Mouse (Mus musculus): ENCODE data around the gene 9930022D16Rik. TPM values are rescaled to one million over a fixed set of nuclear protein-coding genes. Genes with fewer than 3 reads are reported as not detected.

9930022D16Rik gene
- not detected in 2 replicates for polyA plus RNA-seq (2016; fragmentation: Nextera tagmentation; extraction: Ambion mirVana)

GRCm38 (mm10) chr11:109413617-109414016, at the start of gene 9930022D16Rik:
Gene 9930022D16Rik (plus strand): TSS chr11:109413917.
- no peak within 1 kb of the TSS for H3K9ac ChIP-seq
- no peaks in the 10 kb centered on the region for H3K27me3 ChIP-seq
- no peak within 1 kb of the TSS for H3K27ac ChIP-seq
- no peaks in the 10 kb centered on the region for H3K36me3 ChIP-seq
- no peak within 1 kb of the TSS for H3K4me2 ChIP-seq (replicated peaks)
- no peak within 1 kb of the TSS for H3K4me3 ChIP-seq
- 92% methylated on average over 6 of the region's 6 CpGs for WGBS
- no peaks in the 10 kb centered on the region for H3K4me1 ChIP-seq
- no peaks in the 10 kb centered on the region for H3K9me3 ChIP-seq (replicated peaks)
- ATAC-seq (ENCODE audit: low FRiP score): no peak

- 79% methylated on average over 2 of the region's 2 CpGs for WGBS
- Histone ChIP-seq H3K27me3 (no peaks in the 10 kb centered on the region; the same call in 1 of the 2 replicates), H3K9me3 (replicated peaks) (no peaks in the 10 kb centered on the region), H3K4me1 (peaks cover 50% of the 10 kb centered on the region), H3K4me3 (peak overlapping the region; percentile 88), H3K9ac (peak overlapping the region; percentile 27; the same call in 1 of the 2 replicates), H3K36me3 (peaks cover 16% of the 10 kb centered on the region), H3K4me2 (replicated peaks) (peak overlapping the region; percentile 68), H3K27ac (no peak overlapping the region)
- no peak for ATAC-seq (ENCODE audit: low FRiP score)
Observed at GRCm38 (mm10) chr11:109364337-109364736, 49.4 kb upstream of the 9930022D16Rik start.

GRCm38 (mm10) chr11:109364881-109365280, 48.8 kb upstream of the 9930022D16Rik start:
- ATAC-seq (ENCODE audit: low FRiP score): no peak
- Histone ChIP-seq H3K4me3 (peak overlapping the region; percentile 88; the same call in 1 of the 2 replicates), H3K4me1 (peaks cover 50% of the 10 kb centered on the region), H3K27ac (no peak overlapping the region), H3K9me3 (replicated peaks) (no peaks in the 10 kb centered on the region), H3K9ac (peak overlapping the region; percentile 46; the same call in 1 of the 2 replicates), H3K36me3 (peaks cover 16% of the 10 kb centered on the region), H3K27me3 (no peaks in the 10 kb centered on the region; the same call in 1 of the 2 replicates), H3K4me2 (replicated peaks) (peak overlapping the region; percentile 68)
- 87% methylated on average over 10 of the region's 10 CpGs for WGBS

- WGBS: 91% methylated on average over 5 of the region's 5 CpGs
- H3K36me3 ChIP-seq: peaks cover 16% of the 10 kb centered on the region
- no peaks in the 10 kb centered on the region for H3K9me3 ChIP-seq (replicated peaks)
- peak overlapping the region; percentile 68; the same call in 1 of the 2 replicates for H3K4me2 ChIP-seq (replicated peaks)
- H3K27me3 ChIP-seq: no peaks in the 10 kb centered on the region; the same call in 1 of the 2 replicates
- peaks cover 50% of the 10 kb centered on the region for H3K4me1 ChIP-seq
- no peak overlapping the region for H3K9ac ChIP-seq
- H3K27ac ChIP-seq: no peak overlapping the region
- no peak for ATAC-seq (ENCODE audit: low FRiP score)
- no peak overlapping the region for H3K4me3 ChIP-seq
Observed at GRCm38 (mm10) chr11:109365818-109366217, 47.9 kb upstream of the 9930022D16Rik start.

- no peak for ATAC-seq (ENCODE audit: low FRiP score)
- Histone ChIP-seq H3K9ac (no peak overlapping the region), H3K36me3 (peaks cover 16% of the 10 kb centered on the region), H3K9me3 (replicated peaks) (no peaks in the 10 kb centered on the region), H3K4me1 (peaks cover 44% of the 10 kb centered on the region), H3K4me3 (no peak overlapping the region), H3K4me2 (replicated peaks) (no peak overlapping the region), H3K27ac (no peak overlapping the region), H3K27me3 (no peaks in the 10 kb centered on the region)
- 82% methylated on average over 15 of the region's 15 CpGs for WGBS
Observed at GRCm38 (mm10) chr11:109366802-109367579, 46.7 kb upstream of the 9930022D16Rik start.

- peaks cover 22% of the 10 kb centered on the region for H3K36me3 ChIP-seq
- H3K27me3 ChIP-seq: no peaks in the 10 kb centered on the region
- no peak for ATAC-seq (ENCODE audit: low FRiP score)
- H3K4me1 ChIP-seq: peaks cover 40% of the 10 kb centered on the region
- WGBS: 89% methylated on average over 3 of the region's 3 CpGs
- H3K4me2 ChIP-seq (replicated peaks): no peak overlapping the region
- no peak overlapping the region for H3K4me3 ChIP-seq
- H3K27ac ChIP-seq: no peak overlapping the region
- H3K9me3 ChIP-seq (replicated peaks): no peaks in the 10 kb centered on the region
- no peak overlapping the region for H3K9ac ChIP-seq
Observed at GRCm38 (mm10) chr11:109369026-109369637, 44.6 kb upstream of the 9930022D16Rik start.

GRCm38 (mm10) chr11:109375412-109375811, 38.3 kb upstream of the 9930022D16Rik start:
- H3K36me3 ChIP-seq: peaks cover 6% of the 10 kb centered on the region; the same call in 1 of the 2 replicates
- H3K27me3 ChIP-seq: no peaks in the 10 kb centered on the region
- H3K4me1 ChIP-seq: peaks cover 16% of the 10 kb centered on the region
- no peaks in the 10 kb centered on the region for H3K9me3 ChIP-seq (replicated peaks)
- no peak overlapping the region for H3K4me2 ChIP-seq (replicated peaks)
- no peak overlapping the region for H3K27ac ChIP-seq
- no peak overlapping the region for H3K9ac ChIP-seq
- H3K4me3 ChIP-seq: no peak overlapping the region
- no peak for ATAC-seq (ENCODE audit: low FRiP score)
- 86% methylated on average over 7 of the region's 7 CpGs for WGBS

GRCm38 (mm10) chr11:109376484-109377143, 37.1 kb upstream of the 9930022D16Rik start:
- H3K4me1 ChIP-seq: peaks cover 16% of the 10 kb centered on the region
- H3K27me3 ChIP-seq: no peaks in the 10 kb centered on the region
- H3K36me3 ChIP-seq: peaks cover 6% of the 10 kb centered on the region; the same call in 1 of the 2 replicates
- H3K4me3 ChIP-seq: no peak overlapping the region
- H3K4me2 ChIP-seq (replicated peaks): no peak overlapping the region
- H3K9ac ChIP-seq: no peak overlapping the region
- no peak for ATAC-seq (ENCODE audit: low FRiP score)
- WGBS: 64% methylated on average over 7 of the region's 7 CpGs
- H3K9me3 ChIP-seq (replicated peaks): no peaks in the 10 kb centered on the region
- H3K27ac ChIP-seq: peak overlapping the region; percentile 23; the same call in 1 of the 2 replicates

GRCm38 (mm10) chr11:109377477-109377876, 36.2 kb upstream of the 9930022D16Rik start:
- no peak overlapping the region for H3K9ac ChIP-seq
- 67% methylated on average over 10 of the region's 10 CpGs for WGBS
- ATAC-seq (ENCODE audit: low FRiP score): no peak

GRCm38 (mm10) chr11:109378051-109378450, 35.7 kb upstream of the 9930022D16Rik start:
- no peak for ATAC-seq (ENCODE audit: low FRiP score)
- H3K36me3 ChIP-seq: peaks cover 6% of the 10 kb centered on the region; the same call in 1 of the 2 replicates
- 76% methylated on average over 7 of the region's 7 CpGs for WGBS

More at GRCm38 (mm10) chr11:109377477-109377876, 36.2 kb upstream of the 9930022D16Rik start:
- Histone ChIP-seq H3K9me3 (replicated peaks) (no peaks in the 10 kb centered on the region), H3K27me3 (no peaks in the 10 kb centered on the region), H3K4me3 (no peak overlapping the region), H3K4me2 (replicated peaks) (no peak overlapping the region), H3K4me1 (peaks cover 16% of the 10 kb centered on the region), H3K36me3 (peaks cover 6% of the 10 kb centered on the region; the same call in 1 of the 2 replicates), H3K27ac (no peak overlapping the region)

GRCm38 (mm10) chr11:109380662-109381061, 33.1 kb upstream of the 9930022D16Rik start:
- Histone ChIP-seq H3K9ac (no peak overlapping the region), H3K36me3 (no peaks in the 10 kb centered on the region), H3K4me1 (peaks cover 16% of the 10 kb centered on the region), H3K4me2 (replicated peaks) (no peak overlapping the region), H3K4me3 (no peak overlapping the region), H3K27me3 (no peaks in the 10 kb centered on the region), H3K9me3 (replicated peaks) (no peaks in the 10 kb centered on the region), H3K27ac (no peak overlapping the region)
- WGBS: 84% methylated on average over 5 of the region's 5 CpGs
- ATAC-seq (ENCODE audit: low FRiP score): no peak

More at GRCm38 (mm10) chr11:109378051-109378450, 35.7 kb upstream of the 9930022D16Rik start:
- H3K27ac ChIP-seq: no peak overlapping the region
- H3K4me2 ChIP-seq (replicated peaks): no peak overlapping the region
- H3K9ac ChIP-seq: no peak overlapping the region
- no peak overlapping the region for H3K4me3 ChIP-seq
- no peaks in the 10 kb centered on the region for H3K27me3 ChIP-seq
- H3K4me1 ChIP-seq: peaks cover 16% of the 10 kb centered on the region
- no peaks in the 10 kb centered on the region for H3K9me3 ChIP-seq (replicated peaks)

- no peak overlapping the region for H3K4me2 ChIP-seq (replicated peaks)
- no peaks in the 10 kb centered on the region for H3K36me3 ChIP-seq
- H3K9me3 ChIP-seq (replicated peaks): no peaks in the 10 kb centered on the region
- 94% methylated on average over 8 of the region's 8 CpGs for WGBS
- H3K27me3 ChIP-seq: no peaks in the 10 kb centered on the region
- no peak overlapping the region for H3K27ac ChIP-seq
- H3K9ac ChIP-seq: no peak overlapping the region
- no peaks in the 10 kb centered on the region for H3K4me1 ChIP-seq
- no peak overlapping the region for H3K4me3 ChIP-seq
- no peak for ATAC-seq (ENCODE audit: low FRiP score)
Observed at GRCm38 (mm10) chr11:109385296-109385695, 28.4 kb upstream of the 9930022D16Rik start.
